22 mouse cellular contexts compared by ENCODE assay signal in genomic region chr1:170515455-170515854, GRCm38 (mm10).
DNase-seq lines count a peak whose midpoint lies in the region; ATAC-seq and TF ChIP-seq lines count a peak whose summit lies in the region.
"Had no signal": no experiment of that assay in that cellular context is flagged by ENCODE, and none has a peak within 500 bp of the region (broad histone marks: within the 10 kb centered on the region; RNA-seq: fewer than 3 reads in every experiment).

No protein-coding gene starts in this region.

- no peak for TF ChIP-seq EP300 in liver, embryonic 14.5 days (IDR thresholded peaks at IDR 0.05; ENCODE audit: low read depth)
- TF ChIP-seq EP300 in liver, postnatal 0 days (IDR thresholded peaks at IDR 0.05; ENCODE audit: low read depth) = no peak

- WGBS in intestine, embryonic 15.5 days = 58% methylated on average over 1 of the region's 1 CpGs
- WGBS in intestine, postnatal 0 days = 53% methylated on average over 1 of the region's 1 CpGs
- 55% methylated on average over 1 of the region's 1 CpGs for WGBS in liver, embryonic 14.5 days (ENCODE audit: insufficient replicate concordance)
- WGBS in liver, embryonic 11.5 days = 77% methylated on average over 1 of the region's 1 CpGs
- 64% methylated on average over 1 of the region's 1 CpGs for WGBS in intestine, embryonic 16.5 days
- 50% methylated on average over 1 of the region's 1 CpGs for WGBS in liver, postnatal 0 days (ENCODE audit: insufficient replicate concordance)

- no peak overlapping the region for H3K9ac ChIP-seq in intestine, embryonic 15.5 days
- H3K9ac ChIP-seq in intestine, postnatal 0 days (ENCODE audit: low read depth, low read length) = no peak overlapping the region
- H3K9ac ChIP-seq in liver, embryonic 14.5 days (replicated peaks) = no peak overlapping the region
- no peak overlapping the region for H3K9ac ChIP-seq in liver, embryonic 11.5 days (ENCODE audit: low read depth, low read length)
- H3K9ac ChIP-seq in intestine, embryonic 16.5 days (ENCODE audit: low read depth, low read length) = no peak overlapping the region
- H3K9ac ChIP-seq in liver, postnatal 0 days (replicated peaks) = no peak overlapping the region
- H3K9ac ChIP-seq: embryonic facial prominence, embryonic 12.5 days; embryonic facial prominence, embryonic 15.5 days; forebrain, postnatal 0 days; hindbrain, embryonic 12.5 days had no signal

- H3K36me3 ChIP-seq in intestine, embryonic 15.5 days = no peaks in the 10 kb centered on the region
- no peaks in the 10 kb centered on the region for H3K36me3 ChIP-seq in intestine, postnatal 0 days (ENCODE audit: control insufficient read depth, insufficient read depth)
- no peaks in the 10 kb centered on the region for H3K36me3 ChIP-seq in liver, embryonic 14.5 days (replicated peaks; ENCODE audit: control insufficient read depth, insufficient read depth, low read depth)
- no peaks in the 10 kb centered on the region; the same call in 1 of the 2 replicates for H3K36me3 ChIP-seq in liver, embryonic 11.5 days (ENCODE audit: control insufficient read depth, insufficient read depth, low read length)
- H3K36me3 ChIP-seq in intestine, embryonic 16.5 days (ENCODE audit: control insufficient read depth, insufficient read depth, low read length) = no peaks in the 10 kb centered on the region
- H3K36me3 ChIP-seq in liver, postnatal 0 days (replicated peaks; ENCODE audit: insufficient read depth, low read length) = 0 out of 2 replicates have a peak, but pooled peaks cover 4% of the 10 kb centered on the region
- H3K36me3 ChIP-seq: embryonic facial prominence, embryonic 12.5 days; embryonic facial prominence, embryonic 15.5 days; hindbrain, embryonic 12.5 days had no signal

- no peak overlapping the region for H3K27ac ChIP-seq in intestine, embryonic 15.5 days
- no peak overlapping the region for H3K27ac ChIP-seq in intestine, postnatal 0 days (ENCODE audit: low read depth, low read length)
- no peak overlapping the region for H3K27ac ChIP-seq in liver, embryonic 14.5 days
- H3K27ac ChIP-seq in liver, embryonic 11.5 days (ENCODE audit: low read depth, low read length) = no peak overlapping the region; the same call in 1 of the 2 replicates
- H3K27ac ChIP-seq in intestine, embryonic 16.5 days (ENCODE audit: low read length) = no peak overlapping the region
- H3K27ac ChIP-seq in liver, postnatal 0 days (ENCODE audit: low read depth) = peak overlapping the region; percentile 70
- H3K27ac ChIP-seq: embryonic facial prominence, embryonic 12.5 days; embryonic facial prominence, embryonic 15.5 days; gastrocnemius, adult 2 months; hindbrain, embryonic 12.5 days had no signal

- H3K4me1 ChIP-seq in intestine, embryonic 15.5 days (replicated peaks) = no peaks in the 10 kb centered on the region
- 0 out of 2 replicates have a peak, but pooled peaks cover 2% of the 10 kb centered on the region for H3K4me1 ChIP-seq in intestine, postnatal 0 days (replicated peaks; ENCODE audit: control insufficient read depth, insufficient read depth, low read length)
- H3K4me1 ChIP-seq in liver, embryonic 14.5 days (replicated peaks; ENCODE audit: control insufficient read depth in 2 of 2, insufficient read depth in 2 of 2, low read length in 1 of 2) = peaks cover 0 to 3% of the 10 kb centered on the region in 2 experiments; a peak in 2 of 4 replicates
- H3K4me1 ChIP-seq in liver, embryonic 11.5 days (replicated peaks; ENCODE audit: control insufficient read depth, insufficient read depth, low read length) = no peaks in the 10 kb centered on the region
- H3K4me1 ChIP-seq in intestine, embryonic 16.5 days (ENCODE audit: control insufficient read depth, insufficient read depth, low read length) = no peaks in the 10 kb centered on the region
- H3K4me1 ChIP-seq in liver, postnatal 0 days (ENCODE audit: insufficient read depth) = peaks cover 13% of the 10 kb centered on the region
- H3K4me1 ChIP-seq: embryonic facial prominence, embryonic 12.5 days; embryonic facial prominence, embryonic 15.5 days had no signal

- ATAC-seq in intestine, embryonic 15.5 days = 0 out of 2 replicates have a peak, but pooled peaks have one; percentile 62
- ATAC-seq in intestine, postnatal 0 days = no peak
- ATAC-seq in liver, embryonic 14.5 days (ENCODE audit: insufficient read depth) = no peak
- no peak for ATAC-seq in liver, embryonic 11.5 days (replicated peaks; ENCODE audit: low FRiP score)
- peak; percentile 67; the same call in 1 of the 2 replicates for ATAC-seq in intestine, embryonic 16.5 days
- ATAC-seq in liver, postnatal 0 days = peak; percentile 12; the same call in 1 of the 2 replicates
- ATAC-seq: activated CD4-positive, CD25-positive, alpha-beta regulatory T cell, adult 4 months; forebrain, embryonic 14.5 days; forebrain, postnatal 0 days had no signal

- H3K9me3 ChIP-seq in intestine, embryonic 15.5 days = no peaks in the 10 kb centered on the region
- no peaks in the 10 kb centered on the region for H3K9me3 ChIP-seq in intestine, postnatal 0 days (ENCODE audit: control insufficient read depth)
- H3K9me3 ChIP-seq in liver, embryonic 14.5 days (ENCODE audit: control insufficient read depth, low read length) = no peaks in the 10 kb centered on the region
- no peaks in the 10 kb centered on the region for H3K9me3 ChIP-seq in liver, embryonic 11.5 days (ENCODE audit: control insufficient read depth, low read length)
- H3K9me3 ChIP-seq in intestine, embryonic 16.5 days (ENCODE audit: control insufficient read depth, low read length) = no peaks in the 10 kb centered on the region
- no peaks in the 10 kb centered on the region for H3K9me3 ChIP-seq in liver, postnatal 0 days (ENCODE audit: low read length)
- H3K9me3 ChIP-seq: hindbrain, embryonic 12.5 days had no signal

- DNase-seq in liver, embryonic 14.5 days (ENCODE audit: low read depth in 3 of 3, low spot score in 3 of 3) = no peak
- no peak for DNase-seq in liver, embryonic 11.5 days (ENCODE audit: low spot score)
- no peak for DNase-seq in liver, postnatal 0 days
- no peak for DNase-seq in cerebellum, postnatal 10 days
- DNase-seq: adrenal gland, postnatal 10 days; adrenal gland, postnatal 36 days; cerebellum, adult 18-20 months; cerebellum, adult 9-10 months; cerebellum, postnatal 25 days; forebrain, postnatal 0 days; gastrocnemius, adult 2 months; gastrocnemius, postnatal 14 days; heart, adult 11 months had no signal

- TF ChIP-seq CTCF in intestine, postnatal 0 days (IDR thresholded peaks at IDR 0.05; ENCODE audit: low read depth) = no peak
- no peak for TF ChIP-seq CTCF in liver, embryonic 14.5 days (IDR thresholded peaks at IDR 0.05; ENCODE audit: low read depth)
- no peak for TF ChIP-seq CTCF in liver, postnatal 0 days (IDR thresholded peaks at IDR 0.05; ENCODE audit: low read depth)

- H3K4me2 ChIP-seq in intestine, embryonic 15.5 days (replicated peaks) = no peak overlapping the region
- no peak overlapping the region for H3K4me2 ChIP-seq in intestine, postnatal 0 days (replicated peaks; ENCODE audit: low read depth)
- H3K4me2 ChIP-seq in liver, embryonic 14.5 days (ENCODE audit: low read depth) = 0 out of 2 replicates have a peak overlapping the region, but pooled peaks have one; percentile 13
- H3K4me2 ChIP-seq in liver, embryonic 11.5 days = no peak overlapping the region
- H3K4me2 ChIP-seq in intestine, embryonic 16.5 days (ENCODE audit: low read depth, low read length) = no peak overlapping the region
- H3K4me2 ChIP-seq in liver, postnatal 0 days (ENCODE audit: low read depth, low read length) = no peak overlapping the region
- H3K4me2 ChIP-seq: embryonic facial prominence, embryonic 12.5 days; embryonic facial prominence, embryonic 15.5 days; heart, embryonic 11.5 days; hindbrain, embryonic 12.5 days had no signal

- no peaks in the 10 kb centered on the region for H3K27me3 ChIP-seq in intestine, embryonic 15.5 days (replicated peaks)
- no peaks in the 10 kb centered on the region for H3K27me3 ChIP-seq in intestine, postnatal 0 days (replicated peaks; ENCODE audit: control insufficient read depth, insufficient read depth, low read length)
- H3K27me3 ChIP-seq in liver, embryonic 14.5 days (ENCODE audit: control insufficient read depth, insufficient read depth, low read length) = no peaks in the 10 kb centered on the region
- H3K27me3 ChIP-seq in liver, embryonic 11.5 days (replicated peaks; ENCODE audit: control insufficient read depth, insufficient read depth, low read length) = no peaks in the 10 kb centered on the region
- no peaks in the 10 kb centered on the region for H3K27me3 ChIP-seq in intestine, embryonic 16.5 days (replicated peaks; ENCODE audit: control insufficient read depth, insufficient read depth, low read length)
- no peaks in the 10 kb centered on the region for H3K27me3 ChIP-seq in liver, postnatal 0 days (ENCODE audit: insufficient read depth, low read length)
- H3K27me3 ChIP-seq: embryonic facial prominence, embryonic 12.5 days; embryonic facial prominence, embryonic 15.5 days; hindbrain, embryonic 12.5 days had no signal

- H3K4me3 ChIP-seq in intestine, embryonic 15.5 days (replicated peaks) = no peak overlapping the region
- no peak overlapping the region for H3K4me3 ChIP-seq in intestine, postnatal 0 days (ENCODE audit: low read depth, low read length)
- no peak overlapping the region for H3K4me3 ChIP-seq in liver, embryonic 14.5 days (ENCODE audit: insufficient read depth in 1 of 2, low read depth in 2 of 2, low read length in 2 of 2)
- H3K4me3 ChIP-seq in liver, embryonic 11.5 days (ENCODE audit: low read depth, low read length) = no peak overlapping the region
- H3K4me3 ChIP-seq in intestine, embryonic 16.5 days (ENCODE audit: low read length) = no peak overlapping the region
- H3K4me3 ChIP-seq in liver, postnatal 0 days (ENCODE audit: low read depth, low read length) = no peak overlapping the region
- H3K4me3 ChIP-seq: embryonic facial prominence, embryonic 12.5 days; embryonic facial prominence, embryonic 15.5 days; gastrocnemius, adult 2 months; hindbrain, embryonic 12.5 days had no signal

Comparison
In these comparisons a context has a peak if more than half of its experiments do, and no peak if none do; other contexts are left out.
1. ATAC-seq: peak in intestine, embryonic 15.5 days (single experiment), intestine, embryonic 16.5 days (single experiment) and liver, postnatal 0 days (single experiment); none in intestine, postnatal 0 days (single experiment), liver, embryonic 14.5 days (single experiment) and liver, embryonic 11.5 days (single experiment).